ENCODE assay signal across 7 mouse cellular contexts in the genomic region with DNA sequence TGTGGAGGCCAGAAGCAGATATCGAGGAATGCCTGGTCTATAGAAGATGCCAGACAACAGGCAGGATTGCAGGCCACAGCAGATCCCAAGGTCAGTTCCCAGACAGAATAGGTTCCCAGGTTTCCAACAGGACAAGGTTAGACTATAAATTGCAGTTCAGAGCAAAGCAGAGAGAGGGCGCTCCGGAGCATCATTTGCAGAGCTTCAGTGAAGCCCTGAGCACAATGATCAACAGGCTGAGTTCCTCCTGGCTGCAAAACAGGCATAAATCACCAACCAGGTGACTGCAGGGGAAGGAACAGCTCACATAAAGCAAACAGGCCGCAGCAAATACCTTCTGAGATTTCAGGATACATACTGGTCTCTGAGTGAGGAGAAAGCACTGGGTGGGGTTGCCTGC.
DNase-seq lines count a peak whose midpoint lies in the region; ATAC-seq and TF ChIP-seq lines count a peak whose summit lies in the region.

No protein-coding gene starts in this region.

- H3K9me3 ChIP-seq in G1E (replicated peaks): no peaks in the 10 kb centered on the region
- no peaks in the 10 kb centered on the region for H3K9me3 ChIP-seq in embryonic facial prominence, embryonic 11.5 days (replicated peaks; ENCODE audit: control insufficient read depth, low read length)
- no peaks in the 10 kb centered on the region for H3K9me3 ChIP-seq in hindbrain, embryonic 14.5 days (ENCODE audit: control insufficient read depth, low read length)
- H3K9me3 ChIP-seq in midbrain, postnatal 0 days (ENCODE audit: low read length): no peaks in the 10 kb centered on the region

- no peaks in the 10 kb centered on the region for H3K27me3 ChIP-seq in G1E (ENCODE audit: insufficient read depth, low read length)
- H3K27me3 ChIP-seq in embryonic facial prominence, embryonic 11.5 days (ENCODE audit: control insufficient read depth, insufficient read depth, low read length): no peaks in the 10 kb centered on the region
- no peaks in the 10 kb centered on the region for H3K27me3 ChIP-seq in hindbrain, embryonic 14.5 days (ENCODE audit: control insufficient read depth, insufficient read depth, low read length)
- H3K27me3 ChIP-seq in midbrain, postnatal 0 days (ENCODE audit: insufficient read depth, low read length): no peaks in the 10 kb centered on the region

- H3K4me2 ChIP-seq in embryonic facial prominence, embryonic 11.5 days (ENCODE audit: low read depth, low read length): no peak overlapping the region
- no peak overlapping the region for H3K4me2 ChIP-seq in hindbrain, embryonic 14.5 days (replicated peaks)
- H3K4me2 ChIP-seq in midbrain, postnatal 0 days (ENCODE audit: low read depth, low read length, poor library complexity, severe bottlenecking): no peak overlapping the region

- no peak overlapping the region for H3K9ac ChIP-seq in embryonic facial prominence, embryonic 11.5 days (replicated peaks; ENCODE audit: low read length)
- H3K9ac ChIP-seq in hindbrain, embryonic 14.5 days: no peak overlapping the region
- H3K9ac ChIP-seq in midbrain, postnatal 0 days (replicated peaks; ENCODE audit: low read length, poor library complexity, severe bottlenecking): no peak overlapping the region

- no peak overlapping the region for H3K27ac ChIP-seq in embryonic facial prominence, embryonic 11.5 days (replicated peaks; ENCODE audit: low read depth, low read length)
- H3K27ac ChIP-seq in hindbrain, embryonic 14.5 days: no peak overlapping the region
- H3K27ac ChIP-seq in midbrain, postnatal 0 days (ENCODE audit: low read depth, low read length): no peak overlapping the region

- no peak overlapping the region for H3K4me3 ChIP-seq in G1E (ENCODE audit: low read depth, low read length)
- H3K4me3 ChIP-seq in embryonic facial prominence, embryonic 11.5 days (ENCODE audit: low read depth, low read length): no peak overlapping the region
- H3K4me3 ChIP-seq in hindbrain, embryonic 14.5 days (replicated peaks; ENCODE audit: low read length): no peak overlapping the region
- no peak overlapping the region for H3K4me3 ChIP-seq in midbrain, postnatal 0 days (ENCODE audit: low read depth, low read length)

- no peaks in the 10 kb centered on the region for H3K4me1 ChIP-seq in G1E (ENCODE audit: insufficient read depth, low read depth, low read length)
- no peaks in the 10 kb centered on the region for H3K4me1 ChIP-seq in embryonic facial prominence, embryonic 11.5 days (ENCODE audit: control insufficient read depth, insufficient read depth, low read length)
- peaks cover 10% of the 10 kb centered on the region for H3K4me1 ChIP-seq in hindbrain, embryonic 14.5 days (replicated peaks; ENCODE audit: control insufficient read depth, insufficient read depth, low read length)
- peaks cover 6% of the 10 kb centered on the region for H3K4me1 ChIP-seq in midbrain, postnatal 0 days (ENCODE audit: insufficient read depth, low read length)

- TF ChIP-seq CTCF in G1E (IDR thresholded peaks at IDR 0.05; ENCODE audit: low read depth, low read length): peak; percentile 57; the same call in 1 of the 2 replicates
- peak; percentile 81 for TF ChIP-seq CTCF in midbrain, postnatal 0 days (IDR thresholded peaks at IDR 0.05)

- ATAC-seq in G1E (ENCODE audit: extremely low read depth, insufficient number of reproducible peaks, low FRiP score, poor library complexity, severe bottlenecking): no peak
- no peak for ATAC-seq in embryonic facial prominence, embryonic 11.5 days (replicated peaks; ENCODE audit: insufficient number of reproducible peaks, low FRiP score, low TSS enrichment, low read depth)
- ATAC-seq in hindbrain, embryonic 14.5 days (ENCODE audit: low FRiP score): no peak
- ATAC-seq in midbrain, postnatal 0 days (ENCODE audit: low FRiP score): no peak

- H3K36me3 ChIP-seq in G1E (replicated peaks): peaks cover 89% of the 10 kb centered on the region
- no peaks in the 10 kb centered on the region for H3K36me3 ChIP-seq in embryonic facial prominence, embryonic 11.5 days (replicated peaks; ENCODE audit: control insufficient read depth, insufficient read depth, low read depth, low read length)
- no peaks in the 10 kb centered on the region for H3K36me3 ChIP-seq in hindbrain, embryonic 14.5 days (replicated peaks; ENCODE audit: control insufficient read depth, insufficient read depth)
- H3K36me3 ChIP-seq in midbrain, postnatal 0 days (ENCODE audit: insufficient read depth, low read length): 0 out of 2 replicates have a peak, but pooled peaks cover 6% of the 10 kb centered on the region

- WGBS in embryonic facial prominence, embryonic 11.5 days: 28% methylated on average over 4 of the region's 4 CpGs
- WGBS in hindbrain, embryonic 14.5 days: 31% methylated on average over 4 of the region's 4 CpGs
- 30% methylated on average over 4 of the region's 4 CpGs for WGBS in midbrain, postnatal 0 days

- no peak for DNase-seq in G1E (ENCODE audit: low spot score)
- peak; percentile 87 for DNase-seq in adrenal gland, postnatal 14 days
- DNase-seq in embryonic facial prominence, embryonic 11.5 days (ENCODE audit: low spot score): peak; percentile 79
- DNase-seq in hindbrain, embryonic 14.5 days (ENCODE audit: low spot score): peak; percentile 83
- peak; percentile 55 to 80 for DNase-seq in layer of hippocampus, postnatal 36 days
- peak; percentile 86 for DNase-seq in midbrain, postnatal 0 days (ENCODE audit: low spot score)
- DNase-seq in spleen, postnatal 36 days (ENCODE audit: low spot score in 2 of 2): peak; percentile 64 to 67
